In genomic region chr8:6166433-6166832, GRCm38 (mm10) we compare ENCODE assay signal across 34 mouse cellular contexts.
"Had no signal": no experiment of that assay in that cellular context is flagged by ENCODE, and none has a peak within 500 bp of the region (broad histone marks: within the 10 kb centered on the region; RNA-seq: fewer than 3 reads in every experiment).

No protein-coding gene starts in this region.

- H3K4me2 ChIP-seq: heart, embryonic 12.5 days; heart, embryonic 13.5 days; heart, embryonic 15.5 days; hindbrain, embryonic 12.5 days; hindbrain, embryonic 13.5 days; hindbrain, embryonic 14.5 days; hindbrain, embryonic 15.5 days; intestine, embryonic 15.5 days; kidney, embryonic 15.5 days had no signal

- H3K4me3 ChIP-seq: heart, embryonic 12.5 days; heart, embryonic 13.5 days; heart, embryonic 15.5 days; hindbrain, embryonic 10.5 days; hindbrain, embryonic 12.5 days; hindbrain, embryonic 13.5 days; hindbrain, embryonic 15.5 days; intestine, embryonic 15.5 days; kidney, embryonic 15.5 days; layer of hippocampus, adult 2 months; left cerebral cortex, adult 2 months had no signal

- ATAC-seq: hindbrain, embryonic 16.5 days; hindbrain, postnatal 0 days; inflammation-experienced regulatory T-cells, adult 6 months; intestine, embryonic 15.5 days; intestine, embryonic 16.5 days; intestine, postnatal 0 days had no signal

- H3K9ac ChIP-seq: heart, embryonic 12.5 days; heart, embryonic 13.5 days; heart, embryonic 15.5 days; hindbrain, embryonic 12.5 days; hindbrain, embryonic 13.5 days; hindbrain, embryonic 14.5 days; hindbrain, embryonic 15.5 days; intestine, embryonic 15.5 days; kidney, embryonic 15.5 days had no signal

- H3K36me3 ChIP-seq: heart, embryonic 12.5 days; heart, embryonic 13.5 days; heart, embryonic 15.5 days; hindbrain, embryonic 10.5 days; hindbrain, embryonic 12.5 days; hindbrain, embryonic 13.5 days; hindbrain, embryonic 15.5 days; intestine, embryonic 15.5 days; kidney, embryonic 15.5 days had no signal

- H3K27ac ChIP-seq: heart, embryonic 13.5 days; heart, embryonic 15.5 days; hindbrain, embryonic 10.5 days; hindbrain, embryonic 12.5 days; hindbrain, embryonic 13.5 days; hindbrain, embryonic 14.5 days; hindbrain, embryonic 15.5 days; hindbrain, postnatal 0 days; intestine, embryonic 15.5 days; kidney, embryonic 15.5 days; kidney, postnatal 0 days; layer of hippocampus, adult 2 months; left cerebral cortex, adult 2 months had no signal

- DNase-seq: heart, postnatal 10 days; heart, postnatal 14 days; heart, postnatal 36 days; heart, postnatal 4 days; kidney, adult 11 months; kidney, adult 18-20 months; kidney, adult 2 months; kidney, adult 8-10 months; kidney, adult 9 months; kidney, postnatal 10 days; kidney, postnatal 14 days; kidney, postnatal 25 days; kidney, postnatal 36 days; kidney, postnatal 4 days; layer of hippocampus, adult 9-11 months; layer of hippocampus, postnatal 36 days had no signal

- H3K9me3 ChIP-seq: heart, embryonic 12.5 days; heart, embryonic 13.5 days; heart, embryonic 15.5 days; hindbrain, embryonic 10.5 days; hindbrain, embryonic 12.5 days; hindbrain, embryonic 13.5 days; hindbrain, embryonic 15.5 days; intestine, embryonic 15.5 days; kidney, embryonic 15.5 days had no signal

- H3K27me3 ChIP-seq: heart, embryonic 12.5 days; heart, embryonic 13.5 days; heart, embryonic 15.5 days; hindbrain, embryonic 12.5 days; hindbrain, embryonic 13.5 days; hindbrain, embryonic 15.5 days; intestine, embryonic 15.5 days; kidney, embryonic 15.5 days had no signal

- H3K4me1 ChIP-seq: heart, embryonic 12.5 days; heart, embryonic 13.5 days; heart, embryonic 15.5 days; hindbrain, embryonic 10.5 days; hindbrain, embryonic 12.5 days; hindbrain, embryonic 13.5 days; hindbrain, embryonic 15.5 days; intestine, embryonic 15.5 days; kidney, embryonic 15.5 days had no signal
